Mouse (Mus musculus) cerebellum, postnatal 10 days (tissue): ENCODE data around the gene Lrrc4b.

Experiments
- DNase-seq, 2 experiments: peaks; one replicate each; pipeline ENCODE4 v3.0.0; 2021; ENCODE audit warnings: mixed read lengths in 2 of 2

Gene Lrrc4b

DNA sequence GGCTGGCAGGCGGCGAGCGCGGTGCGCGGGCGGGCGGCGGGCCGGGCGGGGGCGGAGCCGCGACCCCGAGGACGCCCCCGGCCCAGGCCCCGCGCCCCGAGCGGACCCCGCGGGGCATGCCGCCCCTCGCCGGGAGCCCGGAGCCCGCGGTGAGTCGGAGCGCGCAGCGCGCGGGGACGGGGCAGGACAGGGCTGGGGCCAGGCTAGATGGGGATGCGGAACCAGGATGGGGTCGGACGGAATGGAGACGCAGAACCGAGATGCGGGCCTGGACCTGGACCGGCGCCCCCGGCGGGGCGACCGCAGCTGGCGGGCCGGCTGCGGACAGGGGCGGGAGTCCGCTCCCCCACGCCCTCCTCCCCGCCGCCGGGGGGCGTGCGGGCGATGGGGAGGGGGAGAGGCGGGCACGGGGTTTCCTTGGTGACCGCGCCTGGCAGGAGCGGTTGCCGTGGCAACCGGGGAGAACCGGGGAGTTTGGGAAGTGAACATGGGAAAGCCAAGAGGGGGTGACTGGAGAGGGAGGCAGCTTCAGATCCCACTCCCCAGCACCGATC, at the start of gene Lrrc4b:
Gene Lrrc4b (plus strand): TSS at position 51 of the 554 bp plus-strand sequence.
- peak; percentile 87 to 92 for DNase-seq

DNA sequence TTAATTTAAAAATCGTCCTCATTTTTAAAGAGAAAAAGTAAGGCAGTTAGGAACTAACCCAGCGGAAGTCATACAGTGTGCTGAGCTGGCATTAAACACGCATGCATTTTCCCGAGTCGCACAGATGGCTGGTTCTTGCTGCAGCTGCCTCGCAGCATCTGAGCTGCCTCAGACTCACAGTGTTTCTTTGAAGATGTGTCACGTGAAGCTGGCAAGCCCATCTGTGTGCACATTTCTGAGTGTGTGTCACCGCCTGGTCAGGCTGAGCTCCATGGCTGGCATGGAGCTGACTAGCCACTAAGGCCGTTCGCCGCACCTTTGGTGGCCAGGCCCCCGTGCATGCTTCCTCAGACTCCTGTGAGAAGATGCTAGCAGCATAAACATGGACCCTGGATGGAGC, 46.3 kb upstream of the Lrrc4b start:
- peak; percentile 79 to 84 for DNase-seq

DNA sequence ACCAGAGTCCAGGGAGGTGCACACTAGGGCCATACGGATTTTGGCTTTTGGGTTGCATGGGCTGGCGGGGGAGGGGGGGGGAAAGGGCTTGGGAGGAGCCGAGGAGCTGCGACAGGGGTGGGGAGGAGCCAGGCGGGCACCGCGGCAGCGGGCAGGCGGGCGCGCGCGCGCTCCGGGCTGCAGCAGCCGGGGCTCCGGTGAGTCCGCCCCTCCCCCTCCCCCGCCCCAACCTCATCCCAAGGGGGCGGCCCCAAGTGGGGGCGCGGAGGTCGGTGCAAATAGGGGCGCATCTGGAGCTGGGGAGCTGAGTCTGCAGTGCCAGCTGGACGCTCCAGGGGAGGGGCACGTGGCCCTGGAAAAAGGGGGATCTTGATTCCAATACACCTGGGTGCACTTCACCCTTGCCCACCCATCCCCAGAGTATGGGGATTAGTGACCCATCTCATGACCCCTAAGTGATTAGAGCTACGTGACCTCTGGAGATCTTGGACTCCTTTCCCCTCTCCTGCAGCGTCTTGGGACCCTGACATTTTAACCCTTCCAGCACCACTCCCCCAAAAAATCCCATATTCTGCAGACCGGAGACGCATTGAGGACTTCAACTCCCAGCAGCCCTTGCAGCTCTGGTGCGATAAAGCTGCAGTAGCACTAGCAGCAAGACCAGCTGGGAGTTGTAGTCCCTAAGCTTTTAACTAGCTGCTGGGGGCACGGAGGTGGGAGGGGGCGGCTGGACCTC, 44.7 kb upstream of the Lrrc4b start, which contains the start of gene Syt3:
Gene Syt3 (plus strand): TSS at position 123 of the 736 bp plus-strand sequence.
- DNase-seq, result peak; percentile 90 to 91

DNA sequence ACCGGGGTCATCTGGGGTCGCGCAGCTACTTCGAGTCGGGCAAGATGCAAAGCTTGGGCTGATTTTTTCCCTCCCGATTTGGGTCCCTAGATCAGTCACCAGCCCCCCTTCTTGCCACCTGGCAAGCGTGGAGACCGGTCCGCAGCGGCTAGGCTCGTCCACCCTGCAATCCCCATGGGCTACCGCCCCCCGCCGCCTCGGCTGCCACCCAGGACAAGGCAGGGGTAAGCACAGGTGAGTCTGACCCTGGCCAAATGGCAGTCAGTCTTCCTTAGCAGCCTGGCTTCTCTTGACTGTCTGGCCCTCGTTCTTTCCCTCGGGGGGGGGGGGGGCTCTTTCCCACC, 44.1 kb upstream of the Lrrc4b start:
- DNase-seq, result no peak

DNA sequence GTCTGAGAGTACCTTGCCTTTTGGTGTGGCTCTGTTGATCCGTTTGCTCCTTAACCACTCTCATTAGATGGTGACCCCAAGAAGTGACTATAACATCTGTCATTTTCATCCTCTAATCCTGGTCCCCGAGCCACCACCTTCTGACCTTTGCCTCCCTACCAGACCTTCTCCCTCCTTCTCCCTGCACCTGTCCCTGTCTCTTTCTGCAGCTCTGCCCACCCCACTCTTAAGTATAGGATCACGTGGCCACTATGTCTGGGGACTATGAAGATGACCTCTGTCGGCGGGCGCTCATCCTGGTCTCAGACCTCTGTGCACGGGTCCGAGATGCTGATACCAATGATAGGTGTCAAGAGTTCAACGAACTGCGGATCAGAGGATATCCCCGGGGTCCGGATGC, 43.1 kb upstream of the Lrrc4b start, which contains the start of gene 1700008O03Rik:
Gene 1700008O03Rik (minus strand): TSS at position 101 of the 400 bp plus-strand sequence.
- no peak for DNase-seq

DNA sequence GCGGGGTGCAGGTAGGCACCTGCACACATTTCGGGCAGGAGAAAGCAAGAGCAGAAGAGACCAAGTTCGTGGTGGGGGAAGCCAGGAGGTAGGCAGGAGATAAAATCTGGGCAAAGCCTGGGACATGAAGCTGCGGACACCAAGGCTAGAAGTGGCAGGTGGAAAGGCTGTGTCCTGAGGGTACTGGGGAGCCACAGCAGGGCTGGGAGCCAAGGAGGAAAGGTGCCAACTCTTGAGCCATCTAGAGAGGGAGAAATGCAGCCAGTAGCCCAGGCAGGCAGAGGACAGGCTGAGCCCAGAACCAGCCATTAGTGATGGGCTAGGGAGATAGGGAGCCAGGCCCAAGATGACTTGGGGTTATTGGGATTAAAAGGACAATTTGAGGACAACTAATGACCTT, 37.0 kb upstream of the Lrrc4b start:
- DNase-seq, result peak; percentile 95 to 96

DNA sequence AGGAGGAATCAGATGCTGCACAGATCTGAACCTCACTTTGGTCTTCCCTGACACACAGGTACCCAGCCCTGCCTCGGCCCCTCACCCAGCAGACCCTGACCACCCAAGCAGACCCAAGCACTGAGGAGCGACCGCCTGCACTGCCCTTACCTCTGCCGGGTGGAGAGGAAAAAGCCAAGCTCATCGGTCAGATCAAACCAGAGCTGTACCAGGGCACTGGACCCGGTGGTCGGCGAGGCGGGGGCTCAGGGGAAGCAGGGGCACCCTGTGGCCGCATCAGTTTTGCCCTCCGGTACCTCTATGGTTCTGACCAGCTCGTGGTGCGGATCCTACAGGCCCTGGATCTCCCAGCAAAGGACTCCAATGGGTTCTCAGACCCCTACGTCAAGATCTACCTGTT, 36.5 kb upstream of the Lrrc4b start:
- DNase-seq, result no peak

DNA sequence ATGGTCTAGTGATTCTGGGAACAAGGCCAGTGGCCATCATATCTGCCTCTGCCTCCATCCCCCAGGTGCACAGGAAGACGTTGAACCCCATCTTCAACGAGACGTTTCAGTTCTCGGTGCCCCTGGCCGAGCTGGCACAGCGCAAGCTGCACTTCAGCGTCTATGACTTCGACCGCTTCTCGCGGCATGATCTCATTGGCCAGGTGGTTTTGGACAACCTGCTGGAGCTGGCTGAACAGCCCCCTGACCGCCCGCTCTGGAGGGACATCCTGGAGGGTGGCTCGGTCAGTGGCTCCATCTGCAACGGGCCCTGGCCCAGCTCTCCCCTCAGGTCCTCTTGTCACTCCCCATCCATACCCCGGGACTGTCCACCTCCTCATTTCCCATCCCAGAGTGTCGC, 35.5 kb upstream of the Lrrc4b start:
- DNase-seq, result no peak

DNA sequence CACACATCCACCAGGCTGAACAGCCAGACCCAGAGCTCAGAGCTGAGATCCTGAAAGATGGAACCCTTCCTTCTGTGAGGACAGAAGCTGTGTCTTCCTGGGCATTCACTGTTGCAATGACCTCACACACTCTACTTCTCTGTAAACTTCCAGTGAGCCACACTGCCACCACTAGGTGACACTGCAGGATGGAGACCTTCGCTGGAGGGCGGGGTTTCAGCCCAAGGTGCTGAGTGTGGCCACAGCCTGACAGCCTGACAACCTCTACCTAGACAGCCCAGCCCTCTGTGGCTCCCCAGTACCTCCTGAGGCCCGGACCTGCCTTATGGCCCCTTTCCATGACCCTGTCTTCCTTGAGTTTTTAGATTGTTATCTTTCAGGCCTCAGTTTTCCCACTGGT, 30.2 kb upstream of the Lrrc4b start:
- DNase-seq, result peak; percentile 81 to 84

DNA sequence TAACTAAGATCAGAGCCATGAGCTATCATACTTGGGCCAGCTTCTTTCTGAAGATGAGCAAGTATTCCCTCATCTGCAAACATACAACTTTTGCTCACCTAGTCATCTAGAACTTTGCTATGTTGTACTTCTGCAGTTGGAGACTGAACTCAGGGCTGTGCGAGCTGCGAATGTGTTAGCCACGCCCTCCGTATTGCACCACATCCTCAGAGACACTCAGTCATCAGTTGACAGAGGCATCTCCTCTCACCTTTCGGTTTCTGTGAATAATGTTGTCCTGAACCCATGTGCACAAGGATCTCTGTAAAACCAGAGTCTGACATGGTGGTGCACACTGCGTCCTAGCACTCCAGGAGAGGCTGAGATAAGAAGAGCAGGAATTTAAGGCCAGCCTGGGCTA, 27.1 kb upstream of the Lrrc4b start:
- no peak for DNase-seq

DNA sequence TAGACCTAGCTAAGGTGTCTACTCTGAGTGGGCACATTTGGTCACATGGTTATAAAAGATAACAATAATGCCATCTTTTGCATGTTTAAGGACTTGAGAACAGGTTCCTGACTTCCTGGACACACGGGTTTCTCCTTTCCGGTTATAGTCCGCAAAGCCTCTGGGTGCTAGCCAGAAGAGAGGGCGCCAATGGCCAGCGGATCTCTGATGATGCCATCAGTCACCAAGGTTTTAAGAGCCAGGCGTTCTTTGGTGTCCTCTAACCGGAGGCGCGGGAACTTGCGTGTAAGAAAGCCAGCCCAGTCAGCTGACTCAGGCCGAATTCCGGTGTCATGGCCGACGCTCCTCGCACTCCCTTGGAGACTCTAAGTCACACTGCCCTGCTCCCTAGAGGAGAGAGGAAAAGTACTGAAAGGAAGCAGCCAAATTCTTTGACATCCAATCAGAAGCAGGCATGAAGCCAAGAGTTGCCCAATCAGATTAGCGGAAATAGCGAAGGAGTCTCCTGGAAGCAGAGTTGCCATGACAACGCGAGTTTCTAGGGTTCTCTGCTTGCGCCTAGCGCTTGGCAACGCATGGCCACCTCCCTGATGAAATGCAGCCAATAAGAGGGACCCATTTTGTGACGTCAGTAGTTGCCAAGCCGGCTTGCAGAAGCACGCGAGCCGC, 23.3 kb upstream of the Lrrc4b start:
- peak; percentile 97 to 98 for DNase-seq

DNA sequence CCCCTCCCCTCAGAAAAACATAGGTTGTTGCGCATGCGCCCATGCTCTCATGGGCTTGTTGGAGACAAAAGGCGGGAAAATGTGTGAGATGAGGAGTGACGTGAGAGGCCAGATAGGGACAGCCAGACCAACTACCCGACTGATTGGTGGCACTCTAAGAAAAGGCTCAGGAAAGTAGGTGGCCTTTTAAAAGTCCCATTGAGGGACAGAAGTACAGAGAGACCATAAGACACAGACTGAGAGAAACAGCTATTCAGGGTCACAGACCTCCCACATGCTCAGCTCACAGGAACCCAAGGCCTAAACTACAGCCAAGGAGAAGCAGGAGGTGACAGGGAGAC, 22.8 kb upstream of the Lrrc4b start:
- DNase-seq, result no peak

DNA sequence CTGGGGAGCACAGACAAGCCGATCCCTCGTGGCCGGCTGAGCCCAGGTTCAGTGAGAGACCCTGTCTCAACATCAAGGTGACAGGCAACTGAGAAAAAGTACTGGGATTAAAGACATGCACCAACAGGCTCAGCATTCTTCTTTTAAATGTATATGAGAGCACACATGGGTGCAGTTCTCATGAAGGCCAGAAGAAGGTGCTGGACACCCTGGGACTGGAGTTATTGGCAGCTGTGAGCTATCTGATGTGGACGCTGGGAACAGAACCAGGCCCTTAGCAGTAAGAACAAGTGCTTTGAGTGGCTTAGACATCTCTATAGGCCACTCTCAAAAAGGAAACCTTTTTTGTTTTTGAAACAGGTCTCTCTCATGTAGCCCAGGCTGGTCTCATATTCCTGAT, 17.7 kb upstream of the Lrrc4b start:
- no peak for DNase-seq

DNA sequence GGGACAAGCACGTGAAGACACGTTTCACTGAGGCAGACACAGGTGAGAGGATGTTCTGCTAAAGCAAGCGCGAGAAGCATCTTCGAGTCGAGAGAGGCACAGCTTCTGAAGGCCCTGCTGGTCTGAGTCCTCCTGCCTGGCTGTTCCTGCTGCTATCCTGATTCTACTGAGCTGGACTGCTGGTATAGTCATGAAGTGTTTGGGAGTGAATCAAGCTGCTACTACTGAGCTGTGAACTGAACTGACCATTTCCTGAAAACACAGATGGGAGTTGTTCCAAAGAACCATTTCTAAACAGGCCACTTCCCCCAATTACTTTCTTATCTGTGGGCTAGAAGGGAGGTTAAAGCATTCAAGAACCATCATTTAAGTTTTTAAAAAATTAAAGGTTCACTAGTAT, 15.5 kb upstream of the Lrrc4b start:
- DNase-seq, result no peak

DNA sequence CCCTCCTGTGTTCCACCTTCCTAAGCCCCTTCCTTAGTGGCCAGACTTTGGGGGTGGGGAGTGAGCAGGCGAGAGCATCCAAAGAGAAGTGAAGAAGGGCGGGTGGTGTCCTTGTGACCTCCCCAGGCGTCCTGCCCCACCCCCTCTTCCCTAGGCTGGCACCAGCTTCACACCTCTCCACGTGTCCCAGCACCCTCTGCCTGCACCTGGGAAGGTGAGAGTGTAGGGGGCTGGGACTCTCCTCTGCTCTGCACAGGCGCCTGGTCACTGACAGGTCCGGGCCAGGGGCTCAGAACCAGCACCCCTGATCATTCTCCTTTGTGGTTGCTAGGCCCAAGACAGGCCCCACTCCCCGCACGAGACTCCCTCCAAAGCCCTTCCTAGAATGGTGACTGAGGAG, 1.2 kb upstream of the Lrrc4b start:
- DNase-seq, result peak in 1 of 2 experiments; percentile 39

DNA sequence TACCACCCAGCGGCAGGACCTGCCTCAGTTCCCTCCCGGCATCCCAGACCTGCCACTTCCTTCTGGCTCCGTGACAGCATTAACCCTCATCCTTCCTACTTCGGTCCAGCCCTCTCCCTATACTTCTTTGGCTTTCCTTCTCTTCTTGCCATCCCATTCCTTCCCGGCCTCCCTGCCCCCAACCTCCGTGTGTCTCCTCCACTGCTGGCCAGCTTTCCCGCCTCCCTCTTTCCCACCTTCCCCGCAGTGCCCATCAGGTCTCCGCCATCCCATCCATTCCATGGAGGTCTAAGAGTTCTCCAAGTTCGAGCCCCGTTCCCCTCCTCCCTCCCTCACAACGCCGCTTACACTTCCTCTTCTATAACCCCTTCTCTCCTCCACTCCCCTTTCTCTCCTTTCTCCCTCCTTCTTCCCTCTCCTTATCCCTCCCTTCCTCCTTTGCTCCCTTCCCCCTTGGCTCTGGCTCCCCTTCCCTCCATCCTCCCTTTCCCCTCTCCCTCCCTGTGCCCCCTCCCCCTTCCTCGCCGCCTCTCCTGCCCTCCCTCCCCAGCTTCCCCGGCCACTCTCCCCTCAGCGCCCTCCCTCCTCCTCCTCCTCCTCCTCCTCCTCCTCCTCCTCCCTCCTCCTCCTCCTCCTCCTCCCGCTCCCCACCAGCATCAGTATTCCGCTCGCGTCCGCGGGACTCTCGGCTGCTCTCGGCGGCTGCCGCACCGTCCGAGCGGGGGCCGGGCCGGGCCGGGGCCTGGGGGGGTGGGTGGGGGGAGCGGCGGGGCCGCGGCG, 457 bp upstream of the Lrrc4b start:
- peak; percentile 82 to 90 for DNase-seq

DNA sequence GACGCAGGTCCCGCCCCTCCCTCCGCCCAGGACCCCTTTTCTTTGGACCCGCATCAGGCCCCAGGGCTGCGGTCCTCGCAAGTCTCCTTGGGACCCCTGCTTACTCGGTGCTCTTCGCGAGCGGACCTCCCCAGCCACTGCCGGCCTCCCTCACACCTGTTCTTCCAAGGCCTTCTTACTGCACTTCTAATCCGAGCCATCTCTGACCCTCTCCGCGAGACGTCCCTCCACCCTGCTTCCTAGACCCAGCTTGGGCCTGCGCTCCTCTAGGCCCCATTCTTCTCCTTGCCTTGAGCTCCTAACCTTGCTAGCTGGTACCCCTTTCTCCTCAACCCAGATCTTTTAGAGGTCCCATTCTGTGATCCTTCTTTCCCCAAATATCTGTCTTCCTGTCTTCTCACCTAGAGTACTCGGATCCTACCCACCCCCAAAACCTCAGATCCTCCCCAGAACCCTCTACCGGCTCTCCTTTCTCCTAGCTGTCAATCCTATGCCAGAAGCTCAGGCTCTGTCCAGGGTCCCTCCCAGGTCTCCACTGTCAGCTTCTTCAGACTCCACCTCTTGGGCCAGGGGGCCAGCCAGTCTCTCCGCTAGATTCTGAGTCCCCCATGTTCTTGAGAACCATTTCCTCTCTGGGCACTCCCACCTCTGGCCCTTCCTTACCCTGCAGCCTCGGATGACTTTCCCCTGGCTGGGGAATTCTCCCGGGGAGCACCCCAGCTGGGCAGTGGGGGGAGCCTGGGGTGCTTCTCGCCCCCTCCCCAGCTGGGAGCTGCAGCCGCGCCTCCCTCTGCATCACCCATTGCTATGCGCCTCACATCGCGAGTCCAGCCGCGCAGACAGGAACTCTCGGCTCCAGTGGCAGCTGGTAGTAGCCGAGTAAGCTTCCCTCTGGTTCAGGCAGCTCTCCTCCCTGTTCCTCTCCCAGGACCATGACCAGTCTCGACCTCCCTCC, 993 bp downstream of the Lrrc4b start:
- peak; percentile 52 to 55 for DNase-seq

DNA sequence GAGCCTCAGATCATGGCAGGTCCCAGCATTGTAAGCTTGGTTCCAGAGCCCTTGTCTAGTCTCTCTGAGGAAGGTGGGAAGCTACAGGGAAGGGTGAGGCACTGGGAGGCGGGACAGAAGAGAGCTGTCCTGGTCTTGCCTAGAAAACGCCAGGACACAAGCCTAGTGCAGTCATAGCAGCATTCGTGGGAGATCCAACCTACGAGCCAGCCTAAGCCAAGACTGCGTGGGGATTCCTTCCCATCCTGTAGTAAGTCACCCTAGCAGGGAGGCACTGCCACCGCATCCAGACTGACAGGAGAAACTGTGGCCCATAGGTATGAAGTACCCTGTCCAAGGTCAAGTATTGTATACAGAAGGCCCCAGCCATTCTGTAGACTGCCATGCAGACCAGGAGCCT, 3.7 kb downstream of the Lrrc4b start:
- no peak for DNase-seq

DNA sequence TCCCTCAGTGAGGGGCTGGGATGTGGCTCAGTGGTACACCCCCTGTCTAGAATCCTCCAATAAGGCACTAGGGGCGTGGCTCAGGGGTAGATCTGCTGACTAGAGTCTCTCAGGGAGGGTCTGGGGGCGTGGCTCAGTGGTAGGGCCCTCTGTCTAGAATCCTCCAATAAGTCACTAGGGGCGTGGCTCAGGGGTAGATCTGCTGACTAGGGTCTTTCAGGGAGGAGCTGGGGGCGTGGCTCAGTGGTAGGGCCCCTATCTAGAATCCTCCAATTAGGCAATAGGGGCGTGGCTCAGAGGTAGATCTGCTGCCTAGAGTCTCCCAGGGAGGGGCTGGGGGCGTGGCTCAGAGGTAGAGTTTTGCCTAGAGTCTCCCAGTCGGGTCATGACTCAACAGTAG, 4.6 kb downstream of the Lrrc4b start:
- peak; percentile 53 to 77 for DNase-seq

DNA sequence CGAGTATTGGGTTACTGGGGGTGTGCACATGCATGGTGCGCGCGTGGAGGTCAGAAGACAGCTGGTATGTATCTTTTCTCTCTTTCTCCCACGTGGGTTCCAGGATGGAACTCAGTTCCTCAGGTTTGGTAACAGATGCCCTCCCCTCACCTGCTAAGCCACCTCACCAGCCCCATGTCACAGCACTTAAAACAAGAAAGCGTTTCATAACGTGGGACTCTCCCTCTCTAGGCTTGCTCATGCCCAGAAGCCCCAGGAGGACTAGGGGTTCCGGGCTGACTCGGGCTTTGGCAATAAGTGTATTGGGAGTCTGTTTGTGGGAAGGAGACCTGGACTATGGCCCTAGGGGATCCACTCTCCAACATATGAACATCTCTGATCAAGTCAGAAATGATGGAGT, 5.3 kb downstream of the Lrrc4b start:
- no peak for DNase-seq

DNA sequence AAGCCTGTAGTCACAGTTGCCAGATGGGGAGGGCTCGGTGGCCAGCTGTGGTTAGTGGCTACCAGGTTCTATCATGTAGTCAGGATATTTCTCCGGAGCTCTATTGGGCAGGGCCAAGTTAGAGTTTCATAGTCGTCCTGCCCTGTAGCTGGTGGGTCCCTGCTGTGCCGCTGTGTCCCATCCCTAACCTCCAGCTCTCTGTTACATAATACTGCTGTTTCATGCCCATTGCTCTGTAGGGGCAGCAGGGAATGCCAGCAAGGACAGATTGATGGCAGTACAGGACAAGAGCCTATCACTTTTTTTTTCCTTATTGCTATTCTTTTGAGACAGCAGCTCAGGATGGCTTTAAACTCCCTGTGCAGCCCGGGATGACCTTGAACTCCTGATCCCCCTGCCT, 7.0 kb downstream of the Lrrc4b start:
- DNase-seq, result no peak

DNA sequence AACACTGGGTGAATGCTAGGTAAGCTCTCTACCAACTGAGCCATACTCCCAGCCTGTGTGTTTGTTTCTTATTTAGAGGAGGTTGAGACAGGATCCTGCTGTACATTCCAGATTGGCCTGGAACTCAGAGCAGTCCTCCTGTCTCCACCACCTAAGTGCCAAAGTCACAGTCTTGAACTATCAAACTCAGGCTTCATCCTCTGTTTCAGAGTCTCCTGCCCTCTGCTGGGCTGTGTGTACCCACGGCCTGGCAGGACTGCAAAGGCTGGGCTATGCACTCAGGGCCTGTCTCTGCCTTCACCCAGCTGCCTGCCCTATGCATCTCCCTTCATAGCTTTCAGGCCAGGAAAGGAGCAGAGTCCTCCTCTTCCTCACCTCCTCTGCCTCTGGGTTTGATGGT, 7.4 kb downstream of the Lrrc4b start:
- DNase-seq, result peak; percentile 52 to 58
